Mouse (Mus musculus) fat pad, adult 2 months (tissue): Measurements from ENCODE around the gene Olfr1321.

ENCODE experiments used
- DNase-seq: peaks from one replicate; pipeline ENCODE4 v3.0.0-alpha.2; 2011; ENCODE audit warnings: low read depth, low spot score; ENCODE audit errors: extremely low read depth

Gene Olfr1321

DNA sequence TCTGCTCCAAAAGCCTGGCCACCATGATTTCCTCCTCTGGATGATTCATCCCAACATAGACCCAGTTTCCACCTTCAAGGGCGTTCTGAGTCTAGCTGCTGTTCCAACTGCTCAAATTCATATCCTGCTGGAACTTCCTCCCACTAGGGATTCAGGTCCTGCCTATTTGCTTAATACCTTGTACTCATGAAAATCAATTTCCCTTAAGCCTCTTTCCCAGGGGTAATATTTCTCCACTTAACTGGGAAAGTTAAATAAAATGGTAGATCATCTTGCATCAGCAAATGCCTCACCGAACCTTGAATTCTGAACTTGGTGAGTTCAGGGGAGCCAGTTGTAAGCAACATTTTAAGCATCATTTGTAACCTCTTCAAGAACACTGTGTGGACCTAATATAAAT lies at the start of gene Olfr1321:
Gene Olfr1321 (minus strand): TSS at position 101 of the 400 bp plus-strand sequence.
- DNase-seq: no peak

DNA sequence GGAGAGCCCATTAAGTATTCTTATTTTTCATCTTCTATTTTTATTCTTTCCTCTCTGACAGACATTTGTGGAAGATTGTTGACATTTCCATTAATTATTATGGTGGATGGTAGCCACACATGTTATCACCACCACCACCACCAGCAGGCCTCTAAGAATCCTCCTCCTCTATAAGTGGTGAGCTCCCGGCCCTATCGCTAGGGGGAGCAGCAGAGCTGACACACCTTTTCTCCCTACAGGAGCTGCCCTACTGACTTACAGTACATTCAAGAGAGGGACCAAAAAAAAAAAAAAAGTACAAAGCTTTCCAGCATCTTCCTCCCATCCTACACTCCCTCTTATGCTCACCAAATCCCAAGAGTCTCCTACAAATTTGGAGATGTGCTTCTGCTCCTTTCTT lies 36.0 kb upstream of the Olfr1321 start:
- no peak for DNase-seq

DNA sequence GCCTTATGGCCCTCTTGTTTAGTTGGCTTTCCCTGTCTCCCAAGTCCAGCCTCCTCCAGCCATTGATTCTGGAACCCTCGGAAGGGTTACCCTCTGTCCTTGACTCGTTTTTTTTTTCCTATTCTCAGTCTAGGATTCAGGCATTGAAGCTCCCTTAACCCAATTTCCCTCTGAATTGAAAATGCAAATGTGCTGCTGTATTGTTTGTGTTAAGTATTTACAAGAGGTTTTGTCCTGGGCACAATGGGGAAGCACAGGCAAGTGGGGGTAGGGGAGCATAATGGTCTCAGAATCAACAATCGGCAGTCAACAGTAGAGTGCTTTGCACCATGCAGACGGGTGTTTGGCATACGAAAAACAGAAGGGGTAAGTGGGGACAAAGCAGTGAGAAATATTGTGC lies 10.3 kb upstream of the Olfr1321 start:
- DNase-seq: no peak
